Mouse (Mus musculus) ES-Bruce4 (cell line): ENCODE data around the gene Gsta3.
"Not testable (repeated sequence)": the region's sequence is repeated elsewhere in the genome, so short reads cannot be mapped to it uniquely, and the experiment has no call there.

ENCODE experiments used
- CTCF ChIP-seq: IDR thresholded peaks from one replicate; pipeline ENCODE4 v1.8.1; 2011; ENCODE audit warnings: low read depth, low read length
- POLR2A ChIP-seq: IDR thresholded peaks from one replicate; pipeline ENCODE4 v1.8.1; 2011; ENCODE audit warnings: low read length; ENCODE audit not compliant: insufficient read depth

DNA sequence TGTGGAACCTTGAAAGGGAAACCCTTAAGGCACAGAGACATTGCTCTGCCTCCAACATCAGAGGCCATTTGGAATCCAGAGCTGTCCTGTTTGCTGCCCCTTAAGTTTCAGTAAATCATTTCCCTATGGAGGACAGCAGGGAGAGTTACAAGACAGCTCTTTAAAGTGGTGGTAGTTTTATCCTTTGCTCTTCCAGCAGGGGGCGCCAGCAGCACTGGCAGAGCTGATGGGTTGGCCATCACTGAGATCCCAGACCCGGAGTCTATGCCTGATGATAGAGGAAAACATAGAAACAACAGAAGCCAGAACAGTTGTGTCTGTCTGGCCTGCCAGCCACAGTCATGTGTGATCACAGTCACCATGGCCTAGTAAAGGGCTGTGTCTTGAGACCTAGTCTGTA is 35.8 kb downstream of the Gsta3 start:
- TF ChIP-seq POLR2A, CTCF: not testable (repeated sequence)
